Mouse (Mus musculus) common myeloid progenitor, adult 5-6 weeks (primary cell): ENCODE results near the gene Nelfcd. TPM values are rescaled to one million over a fixed set of nuclear protein-coding genes. Genes with fewer than 3 reads are reported as not detected.

ENCODE experiments used
- ATAC-seq: replicated peaks from 2 replicates; pipeline ENCODE4 v1.8.0; 2016; ENCODE audit warnings: low read depth, mild to moderate bottlenecking, moderate TSS enrichment, inconsistent platforms; ENCODE audit not compliant: poor library complexity, severe bottlenecking
- total RNA-seq: library from RNA; stranded (forward); fragments of 200-1000, 187-1606 nt; gene quantifications from 2 replicates; pipeline ENCODE4 v1.2.3, GENCODE M21; 2017

Gene Nelfcd
- total RNA-seq, 1 experiment from 2014 or later = 39.3 TPM

DNA sequence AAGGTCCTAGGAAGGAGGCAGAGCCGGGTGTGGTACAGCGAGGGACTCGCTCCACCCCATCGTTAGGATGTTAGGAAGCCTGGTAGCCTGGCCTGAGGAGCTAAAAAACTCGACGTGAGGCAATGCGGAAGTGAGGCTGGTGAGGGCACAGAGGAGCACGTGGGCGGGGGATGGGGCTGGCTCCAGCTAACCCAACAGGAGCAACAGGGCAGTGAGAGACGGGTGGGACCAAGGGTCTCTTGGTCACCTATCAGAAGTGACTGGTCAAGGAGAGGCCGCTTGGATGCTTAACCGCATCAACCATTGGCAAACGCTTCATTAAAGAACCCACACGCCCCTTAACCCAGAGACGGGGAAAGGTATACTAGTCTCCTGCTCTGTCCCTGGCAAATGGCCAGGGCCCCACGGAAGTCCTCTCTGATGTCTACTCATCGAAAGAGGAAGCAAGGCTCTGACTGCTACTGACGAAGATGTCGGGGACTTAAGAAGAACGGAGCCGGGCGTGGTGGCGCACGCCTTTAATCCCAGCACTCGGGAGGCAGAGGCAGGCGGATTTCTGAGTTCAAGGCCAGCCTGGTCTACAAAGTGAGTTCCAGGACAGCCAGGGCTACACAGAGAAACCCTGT lies 20.6 kb downstream of the Nelfcd start:
- ATAC-seq = 0 out of 2 replicates have a peak, but pooled peaks have one; percentile 12

DNA sequence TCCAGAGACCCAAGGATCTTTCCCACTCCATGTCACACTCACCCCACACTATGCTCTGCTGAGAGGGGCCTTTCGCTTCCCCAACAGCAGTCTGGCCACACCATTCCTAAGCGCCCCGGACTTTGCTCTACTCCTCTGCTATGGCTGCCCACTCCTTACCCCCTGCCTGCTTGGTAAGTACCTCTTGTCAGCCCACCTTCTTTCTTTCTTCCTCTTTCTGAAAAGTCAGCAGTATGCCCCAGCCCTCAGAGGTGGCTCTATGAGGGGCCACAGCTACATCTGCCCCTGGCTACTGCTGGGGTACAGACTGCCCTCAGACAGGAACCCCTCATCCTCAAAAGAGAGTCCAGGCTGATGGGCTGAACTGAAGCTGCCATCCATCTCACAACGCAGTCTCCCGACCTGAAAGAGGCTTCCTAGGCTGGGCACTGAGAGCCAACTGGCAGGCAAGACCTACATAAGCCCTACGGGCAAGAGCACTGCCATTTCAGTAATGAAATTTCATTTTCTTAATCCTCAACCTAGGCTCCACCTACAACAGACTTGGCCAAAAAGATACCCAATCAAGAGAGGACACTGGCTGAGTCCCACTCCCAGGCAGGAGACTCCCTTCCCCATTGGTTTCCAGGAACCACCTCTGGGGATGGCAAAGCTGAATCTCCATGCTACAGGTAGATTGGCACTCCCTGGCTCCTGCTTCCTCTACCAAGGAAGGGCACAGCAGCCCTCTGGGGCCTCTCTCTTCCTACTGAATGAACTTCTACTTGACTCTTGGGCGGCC lies 21.5 kb downstream of the Nelfcd start:
- ATAC-seq = no peak

DNA sequence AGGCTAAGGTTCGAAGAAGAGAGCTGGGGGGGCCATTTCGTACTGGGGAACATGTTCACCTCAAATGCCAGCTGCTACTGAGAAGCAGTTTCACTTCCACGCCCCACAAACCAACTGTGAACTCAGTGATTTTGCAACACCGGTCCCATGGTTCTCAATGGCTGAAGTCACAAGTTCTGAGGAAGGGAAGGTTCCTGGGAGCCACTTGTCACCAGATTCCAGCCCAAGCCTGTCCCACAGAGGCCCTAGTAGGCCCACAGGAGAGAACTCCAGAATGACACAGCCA lies 22.0 kb downstream of the Nelfcd start:
- ATAC-seq = peak; percentile 51

DNA sequence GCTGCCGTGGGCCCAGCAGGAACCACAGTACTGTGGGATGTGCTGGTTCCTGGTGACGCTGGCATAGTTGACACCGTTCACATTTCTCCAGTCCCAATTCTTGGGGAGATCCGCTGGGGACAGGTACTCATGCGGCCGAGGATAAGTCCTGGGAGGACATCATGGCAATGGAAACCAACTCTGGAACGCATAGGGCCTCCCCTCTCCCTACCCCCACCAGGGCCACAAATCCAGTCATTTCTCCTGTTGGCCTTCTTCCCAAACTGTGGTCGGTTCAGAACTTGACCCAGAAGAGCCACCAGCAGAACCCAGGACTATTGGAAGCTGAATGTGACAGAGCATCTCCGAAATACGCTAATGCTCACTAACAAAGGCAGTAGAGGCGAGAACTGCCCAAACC lies 22.6 kb downstream of the Nelfcd start:
- ATAC-seq = no peak

DNA sequence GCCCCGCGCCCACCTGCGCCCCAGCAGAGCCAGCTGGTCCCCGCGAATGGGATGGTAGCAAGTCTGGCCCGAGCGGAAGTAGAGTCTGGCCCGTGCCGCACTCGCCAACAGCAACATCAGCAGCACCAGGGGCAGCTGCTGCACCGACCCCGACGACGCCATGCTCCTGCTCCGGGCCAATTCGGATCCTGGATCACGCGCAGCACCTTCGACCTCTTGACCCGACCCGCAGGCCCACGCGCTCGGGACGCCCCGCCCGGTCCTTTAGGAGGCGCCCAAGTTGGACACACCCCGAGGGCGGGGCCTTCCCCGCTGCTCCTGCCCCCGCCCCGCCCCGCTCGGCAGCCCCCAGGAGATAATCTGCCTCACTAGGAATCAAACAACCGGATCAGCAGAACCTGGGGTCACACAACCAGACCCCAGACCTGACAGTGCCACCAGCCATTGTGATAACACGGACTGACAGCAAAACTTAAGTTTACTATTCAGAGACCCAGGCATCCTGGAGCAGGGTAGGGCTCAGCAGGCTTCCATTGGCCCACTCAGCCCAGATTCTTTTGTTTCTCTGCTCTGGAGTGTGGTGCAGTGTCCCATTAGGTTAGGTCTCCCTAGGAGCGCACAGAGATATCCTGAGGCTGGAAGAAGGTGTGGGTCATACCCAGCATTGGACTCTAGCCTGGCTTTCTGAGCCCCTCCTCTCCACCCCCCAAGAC lies 23.3 kb downstream of the Nelfcd start, which contains the start of gene Ctsz:
Gene Ctsz (minus strand): TSS at position 303 of the 713 bp plus-strand sequence.
- peak; percentile 43 for ATAC-seq

DNA sequence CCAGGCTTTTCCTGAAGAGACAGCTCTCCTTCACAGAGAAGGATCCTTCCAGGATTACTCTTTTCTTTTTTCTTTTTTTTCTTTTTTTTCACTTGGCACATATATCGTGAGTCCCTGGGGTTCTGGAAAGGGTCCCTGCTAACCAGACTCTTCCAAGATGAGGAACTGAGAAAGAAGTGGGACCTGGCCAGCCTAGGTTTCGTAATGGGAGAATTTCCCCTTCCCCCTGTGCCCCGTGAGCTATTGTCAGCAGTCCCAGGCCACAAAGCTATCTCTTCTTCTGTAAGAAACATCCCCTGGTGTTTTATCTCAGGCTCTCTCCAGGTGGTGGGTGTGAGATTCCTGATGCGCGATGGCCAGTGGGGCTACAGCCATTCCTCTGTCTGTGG lies 23.8 kb downstream of the Nelfcd start:
- peak; percentile 50 for ATAC-seq

DNA sequence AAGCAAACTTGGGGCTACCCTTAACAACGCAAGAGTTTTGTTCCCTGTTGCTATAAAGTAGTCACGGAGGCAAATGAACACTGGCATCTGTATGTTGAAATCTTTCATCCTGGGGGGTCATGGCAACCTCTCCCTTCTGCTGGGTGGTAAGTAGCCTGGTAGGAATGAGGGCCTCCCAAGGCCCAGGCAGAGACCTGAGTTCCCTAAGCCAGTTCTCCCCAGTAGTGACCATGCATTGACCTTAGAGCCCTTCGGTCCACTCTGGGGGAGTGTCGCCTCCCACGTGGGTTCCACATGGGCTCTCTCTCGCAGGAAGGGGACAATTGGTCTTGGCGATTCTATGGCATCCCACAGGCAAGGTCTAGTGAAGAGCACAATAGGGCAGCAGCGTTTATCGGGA lies 24.4 kb downstream of the Nelfcd start:
- ATAC-seq = no peak

DNA sequence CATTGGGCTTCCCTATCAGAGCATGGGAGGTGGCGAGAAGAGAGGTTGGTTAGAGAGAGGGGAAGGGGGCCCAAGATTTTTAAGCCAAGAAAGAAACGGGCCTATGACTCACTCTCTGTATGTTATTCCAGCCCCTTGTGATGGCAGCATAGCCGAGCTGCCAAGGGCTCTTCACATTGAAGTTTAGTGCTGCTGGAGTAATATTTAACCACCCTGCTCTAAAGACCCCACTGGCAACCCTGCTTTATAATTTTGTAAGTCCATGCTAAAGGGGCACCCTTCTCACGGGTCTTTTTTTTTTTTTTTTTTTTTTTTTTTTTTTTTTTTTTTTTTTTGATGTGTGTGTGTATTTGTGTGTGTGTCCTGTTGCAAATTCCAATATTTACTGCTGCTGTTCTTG lies 26.3 kb downstream of the Nelfcd start:
- ATAC-seq = no peak

DNA sequence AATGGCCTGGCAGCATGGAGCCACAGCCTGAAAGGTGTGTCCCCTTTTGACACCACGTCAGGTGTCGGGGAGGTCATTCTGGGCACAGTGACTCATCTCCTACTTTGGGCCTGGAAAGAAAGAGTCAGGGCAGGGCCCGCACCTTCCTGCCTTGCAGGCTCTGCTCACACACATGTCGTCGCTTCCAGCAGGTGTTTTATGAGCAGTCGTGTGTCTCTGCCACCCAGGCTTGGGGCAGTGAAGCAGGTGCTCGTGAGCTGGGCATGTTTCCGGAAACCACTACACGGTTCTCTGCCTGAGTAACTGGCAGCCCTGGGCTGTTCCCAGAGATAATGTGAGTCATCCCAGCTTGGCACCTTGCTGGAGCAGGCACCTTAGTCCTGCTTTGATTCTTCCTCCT lies 26.9 kb downstream of the Nelfcd start:
- ATAC-seq = no peak

DNA sequence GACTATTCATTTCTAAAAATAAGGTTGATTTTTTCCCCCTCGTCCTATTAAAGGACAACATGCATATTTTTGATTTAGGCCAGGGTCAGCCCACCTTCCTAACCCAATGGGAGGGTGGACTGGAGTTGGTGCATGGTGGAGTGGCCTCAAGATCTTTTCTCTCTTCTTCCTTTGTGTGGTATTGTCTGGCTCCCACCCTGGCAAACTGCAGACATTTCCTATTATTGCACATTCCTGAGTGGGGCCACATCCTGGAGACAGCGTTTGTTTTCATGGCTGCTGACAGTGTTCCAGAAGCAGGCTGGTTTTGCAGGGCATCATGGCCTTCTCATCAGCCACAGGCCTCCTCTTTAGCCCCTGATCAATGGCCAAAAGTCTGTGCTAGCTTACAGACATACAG lies 27.4 kb downstream of the Nelfcd start:
- no peak for ATAC-seq

DNA sequence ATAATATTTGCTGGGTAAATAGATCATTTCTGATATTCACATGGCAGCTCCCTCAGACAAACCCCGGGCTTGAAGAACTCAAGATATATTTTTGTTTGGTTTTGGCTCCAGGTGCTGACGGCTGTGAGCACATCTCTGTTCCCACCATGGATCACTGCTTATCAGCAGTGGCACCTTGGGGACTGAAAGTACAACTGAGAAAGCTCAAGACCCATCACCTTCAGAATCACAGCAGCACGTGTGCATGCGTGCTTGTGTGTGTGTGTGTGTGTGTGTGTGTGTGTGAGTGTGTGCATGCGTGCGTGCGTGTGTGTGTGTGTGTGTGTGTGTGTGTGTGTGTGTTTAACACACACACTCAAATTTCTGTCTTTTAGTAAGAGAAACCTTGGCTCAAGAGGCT lies 28.8 kb downstream of the Nelfcd start:
- no peak for ATAC-seq

DNA sequence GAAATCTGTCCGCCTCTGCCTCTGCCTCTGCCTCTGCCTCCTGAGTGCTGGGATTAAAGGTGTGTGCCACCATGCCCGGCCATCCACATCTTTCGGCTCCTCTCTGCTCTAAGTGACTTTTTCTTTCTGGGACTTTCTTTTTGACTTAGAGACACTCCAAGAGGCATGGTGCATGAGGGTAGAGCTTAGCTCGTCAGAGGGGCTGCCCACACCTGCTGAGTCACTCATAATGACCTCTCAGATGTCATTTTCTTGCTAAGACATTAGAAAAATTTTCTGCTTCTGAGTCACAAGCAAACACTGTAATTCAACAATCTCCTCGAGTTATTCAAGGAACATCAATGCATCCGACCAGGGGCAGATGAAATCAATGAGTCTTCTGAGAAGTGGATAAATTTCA lies 29.4 kb downstream of the Nelfcd start:
- no peak for ATAC-seq

DNA sequence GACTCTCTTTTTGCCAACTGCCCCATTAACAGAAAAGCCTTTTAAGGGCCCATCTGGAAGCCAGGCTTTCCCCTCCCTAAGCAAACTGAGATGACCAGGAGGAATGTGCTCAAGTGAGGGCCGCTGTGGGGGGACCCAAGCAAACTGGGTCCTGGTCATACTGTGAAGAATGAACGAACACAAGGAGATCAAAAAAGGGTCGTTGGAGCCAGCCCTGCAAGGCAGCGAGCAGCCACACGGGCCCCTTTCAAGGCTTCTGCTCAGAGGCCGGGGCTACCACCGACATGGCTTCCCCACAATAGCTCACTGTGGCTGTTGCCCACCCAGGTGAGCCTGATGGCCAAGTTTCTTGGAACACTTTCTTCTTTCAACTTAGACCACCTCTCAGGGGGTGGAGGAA lies 30.9 kb downstream of the Nelfcd start:
- no peak for ATAC-seq

DNA sequence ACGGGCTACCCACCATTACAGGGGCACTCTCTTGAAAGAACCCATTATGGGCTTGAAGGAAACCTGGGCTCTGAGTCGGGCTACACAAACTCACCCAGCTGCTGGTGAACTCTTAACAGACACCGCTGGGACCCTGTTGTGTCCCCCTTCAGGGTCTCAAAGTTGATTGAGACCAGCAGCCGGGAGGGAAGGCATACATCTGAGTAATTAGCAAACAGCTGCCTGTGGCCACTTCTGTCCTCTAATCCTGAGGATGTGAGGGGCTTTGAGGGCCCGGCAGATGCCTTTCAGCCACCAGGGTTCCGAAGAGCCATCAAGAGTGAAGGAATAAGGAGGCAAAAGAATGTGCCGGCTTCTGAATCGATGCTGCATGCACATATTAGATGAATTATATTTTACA lies 31.3 kb downstream of the Nelfcd start:
- ATAC-seq = no peak

DNA sequence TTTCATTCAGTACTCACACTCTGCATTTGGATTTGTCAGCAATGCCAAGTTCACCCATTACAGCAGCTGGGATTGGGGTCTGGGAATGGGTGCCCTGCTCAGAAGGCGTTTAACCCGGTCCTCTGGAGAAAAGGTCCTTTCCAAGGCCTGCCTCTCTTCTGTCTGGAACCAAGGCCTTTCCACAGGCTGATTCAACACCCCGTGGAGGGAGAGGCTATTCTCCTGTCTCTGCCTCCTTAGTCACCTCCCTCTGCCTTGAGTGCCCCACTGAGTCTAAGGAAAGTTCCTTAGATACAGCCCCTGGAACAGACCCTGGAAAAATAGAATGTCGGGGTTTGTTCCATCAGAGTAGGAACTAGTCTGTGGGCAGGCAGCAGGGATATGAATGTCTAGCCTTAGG lies 32.8 kb downstream of the Nelfcd start:
- ATAC-seq = no peak

DNA sequence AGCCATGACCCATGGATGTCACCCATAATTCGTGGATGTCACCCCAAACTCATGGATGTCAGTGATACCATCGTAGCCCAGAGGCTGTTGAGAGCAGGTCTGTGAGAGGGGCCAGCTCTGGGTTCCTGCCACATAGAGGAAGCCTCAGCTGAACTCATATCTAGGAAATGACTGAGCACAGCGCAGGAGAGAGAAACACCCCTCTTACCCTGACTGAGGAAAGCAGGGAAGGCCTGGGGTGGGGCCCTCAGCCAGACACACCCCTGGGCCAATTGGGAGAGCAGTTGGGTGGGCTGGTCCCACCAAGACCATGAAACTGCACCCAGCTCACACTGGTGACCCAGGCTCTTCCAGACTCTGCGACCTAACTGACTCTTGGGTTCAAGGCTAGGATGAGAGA lies 34.7 kb downstream of the Nelfcd start, which contains the start of gene Tubb1:
Gene Tubb1 (plus strand): TSS at position 343 of the 400 bp plus-strand sequence.
- peak; percentile 50 for ATAC-seq

DNA sequence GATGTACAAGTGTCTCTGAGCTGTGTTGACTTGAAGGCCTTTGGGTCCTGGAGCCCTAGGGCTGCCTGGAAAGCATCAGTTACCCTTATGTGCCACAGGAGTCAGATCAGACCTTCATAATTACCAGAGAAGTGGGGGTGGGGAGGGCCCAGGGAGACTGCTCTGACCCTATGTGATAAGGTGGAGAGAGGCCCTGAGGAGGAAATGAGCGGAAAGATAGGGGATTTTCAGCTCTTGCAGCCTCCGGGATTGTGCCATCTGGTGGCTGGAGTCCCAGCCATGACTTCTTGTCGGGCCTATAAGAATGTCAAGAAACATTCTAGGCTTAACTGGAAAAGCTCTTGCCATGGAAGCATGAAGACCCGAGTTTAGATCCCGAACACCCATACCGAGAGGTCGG lies 38.1 kb downstream of the Nelfcd start:
- peak; percentile 94 for ATAC-seq

DNA sequence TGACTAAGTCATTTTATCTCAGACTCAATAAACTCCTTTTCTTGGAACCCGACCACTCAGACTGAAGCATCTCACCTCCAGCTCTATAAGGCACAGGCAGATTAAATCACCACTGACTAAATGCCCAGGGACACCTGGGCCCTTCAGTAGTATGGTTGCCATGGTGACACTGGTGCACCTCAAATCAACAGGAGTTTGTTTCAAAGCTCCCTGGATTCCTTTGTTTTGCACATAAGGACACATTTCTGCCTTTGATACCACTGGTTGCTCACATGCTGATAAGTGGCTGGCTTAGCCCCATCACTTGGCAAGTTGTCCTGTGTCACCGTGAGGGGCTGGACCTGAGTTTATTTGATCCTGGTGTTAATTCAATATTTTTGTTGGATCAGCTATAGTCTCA lies 43.8 kb downstream of the Nelfcd start:
- ATAC-seq = no peak

DNA sequence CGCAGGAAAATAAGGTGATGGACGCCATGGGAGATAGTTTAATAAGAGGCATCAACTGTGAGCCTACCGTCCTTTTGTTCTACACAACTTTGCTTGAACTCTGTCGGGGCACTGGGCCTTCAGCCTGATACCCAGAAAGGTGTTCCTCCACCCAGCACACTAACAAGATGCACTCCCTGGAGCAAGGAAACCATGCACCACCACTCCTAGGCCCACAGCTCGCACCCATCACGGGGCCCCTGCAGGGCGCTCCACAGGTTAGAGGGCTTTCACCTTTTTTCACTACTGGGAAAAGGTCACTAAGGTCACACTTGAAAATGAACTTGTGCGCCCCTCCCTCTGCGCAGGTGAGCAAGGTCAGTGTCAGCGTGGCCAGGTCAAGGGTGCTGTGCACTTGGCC lies 47.8 kb downstream of the Nelfcd start:
- 0 out of 2 replicates have a peak, but pooled peaks have one; percentile 3 for ATAC-seq

DNA sequence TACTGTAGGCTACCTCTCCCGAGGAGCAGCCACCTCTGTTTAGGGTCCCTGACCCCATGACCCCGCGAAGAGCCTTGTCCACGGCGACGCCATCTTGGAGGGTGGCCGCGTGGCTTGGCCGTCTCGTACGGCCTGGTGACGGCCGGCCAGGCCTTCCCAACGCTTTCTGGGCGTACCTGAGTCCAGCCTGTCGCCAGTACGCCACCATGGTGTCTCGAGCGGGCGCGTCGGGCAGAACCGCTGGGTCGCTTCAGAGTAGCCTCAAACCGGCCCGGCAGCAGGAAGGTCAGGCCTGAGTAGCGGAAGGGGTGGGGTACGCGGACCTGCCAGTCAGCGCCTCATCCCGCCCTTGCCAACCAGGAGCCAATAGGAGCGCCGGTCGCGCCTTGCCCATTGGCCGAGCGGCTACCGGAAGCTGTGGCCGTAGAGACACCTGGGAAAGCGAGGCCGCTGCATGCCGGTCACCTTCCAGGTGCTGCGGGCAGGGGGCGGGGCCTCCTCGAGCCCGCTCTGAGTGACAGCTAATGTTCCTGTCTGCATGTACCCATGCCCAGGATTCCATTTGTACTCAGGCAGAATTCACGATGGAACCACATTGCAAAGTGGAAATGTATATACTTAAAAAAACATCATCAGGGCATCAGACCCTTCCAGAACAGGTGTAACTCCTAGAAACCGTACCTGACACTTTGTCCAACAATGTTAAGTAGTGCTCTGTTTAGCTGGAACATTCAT lies 48.4 kb downstream of the Nelfcd start, which contains the start of gene Atp5e:
Gene Atp5e (minus strand): TSS at position 317 of the 735 bp plus-strand sequence.
- peak; percentile 99 for ATAC-seq
